Mouse (Mus musculus): ENCODE measurements around the gene Cdkn2c.

Cdkn2c gene

GRCm38 (mm10) chr4:109657021-109657850, 9.8 kb downstream of the Cdkn2c start:
- peak in 1 of 2 experiments; percentile 21 for DNase-seq (ENCODE audit: low spot score in 2 of 2)

- DNase-seq (ENCODE audit: low spot score in 2 of 2): no peak
Observed at GRCm38 (mm10) chr4:109656301-109656700, 10.7 kb downstream of the Cdkn2c start.

- no peak for DNase-seq (ENCODE audit: low spot score in 2 of 2)
Observed at GRCm38 (mm10) chr4:109655738-109656137, 11.3 kb downstream of the Cdkn2c start.

GRCm38 (mm10) chr4:109654701-109655100, 12.3 kb downstream of the Cdkn2c start:
- DNase-seq (ENCODE audit: low spot score in 2 of 2): no peak

- no peak for DNase-seq (ENCODE audit: low spot score in 2 of 2)
Observed at GRCm38 (mm10) chr4:109653251-109653650, 13.7 kb downstream of the Cdkn2c start.

GRCm38 (mm10) chr4:109649331-109649730, 17.7 kb downstream of the Cdkn2c start:
- DNase-seq (ENCODE audit: low spot score in 2 of 2): no peak

- DNase-seq (ENCODE audit: low spot score in 2 of 2): no peak
Observed at GRCm38 (mm10) chr4:109647281-109647680, 19.7 kb downstream of the Cdkn2c start.

GRCm38 (mm10) chr4:109641451-109641850, 25.5 kb downstream of the Cdkn2c start:
- no peak for DNase-seq (ENCODE audit: low spot score in 2 of 2)

- DNase-seq (ENCODE audit: low spot score in 2 of 2): no peak
Observed at GRCm38 (mm10) chr4:109640141-109640540, 26.8 kb downstream of the Cdkn2c start.

- DNase-seq (ENCODE audit: low spot score in 2 of 2): no peak
Observed at GRCm38 (mm10) chr4:109639356-109639755, 27.6 kb downstream of the Cdkn2c start.

GRCm38 (mm10) chr4:109634971-109635370, 32.0 kb downstream of the Cdkn2c start:
- DNase-seq (ENCODE audit: low spot score in 2 of 2): no peak

- no peak for DNase-seq (ENCODE audit: low spot score in 2 of 2)
Observed at GRCm38 (mm10) chr4:109631029-109631428, 36.0 kb downstream of the Cdkn2c start.

GRCm38 (mm10) chr4:109630215-109630614, 36.8 kb downstream of the Cdkn2c start:
- DNase-seq (ENCODE audit: low spot score in 2 of 2): no peak

GRCm38 (mm10) chr4:109612596-109612995, 54.4 kb downstream of the Cdkn2c start:
- DNase-seq (ENCODE audit: low spot score in 2 of 2): no peak

Data from frontal cortex, postnatal 10 days (tissue).